Mouse (Mus musculus): Measurements from ENCODE around the gene Ccdc9.

GRCm38 (mm10) chr7:16250687-16251086 is 35.9 kb downstream of the Ccdc9 start:
- TF ChIP-seq CTCF (IDR thresholded peaks at IDR 0.05 in 2 of 3, conservative IDR thresholded peaks at IDR 0.05 in 1 of 3; ENCODE audit: control insufficient read depth in 1 of 3, insufficient read depth in 1 of 3, low read depth in 2 of 3, low read length in 3 of 3, poor library complexity in 1 of 3, severe bottlenecking in 1 of 3): no peak
- no peak for TF ChIP-seq POLR2A (IDR thresholded peaks at IDR 0.05; ENCODE audit: control insufficient read depth in 1 of 2, insufficient read depth in 1 of 2, low read depth in 1 of 2, low read length in 2 of 2, poor library complexity in 1 of 2)
- TF ChIP-seq USF1 (IDR thresholded peaks at IDR 0.05; ENCODE audit: low read depth, low read length): no peak
- TF ChIP-seq GABPA (IDR thresholded peaks at IDR 0.05; ENCODE audit: low read depth, low read length): no peak
- TF ChIP-seq ZC3H11A (IDR thresholded peaks at IDR 0.05; ENCODE audit: low read depth, low read length): no peak
- TF ChIP-seq MXI1 (IDR thresholded peaks at IDR 0.05; ENCODE audit: low read depth, low read length): no peak
- TF ChIP-seq MAZ (IDR thresholded peaks at IDR 0.05; ENCODE audit: low read depth, low read length): no peak
- no peak for TF ChIP-seq EP300 (IDR thresholded peaks at IDR 0.05; ENCODE audit: low read depth in 1 of 2, low read length in 2 of 2)
- TF ChIP-seq NELFE (IDR thresholded peaks at IDR 0.05; ENCODE audit: low read depth, low read length): no peak
- no peak for TF ChIP-seq CHD2 (IDR thresholded peaks at IDR 0.05; ENCODE audit: low read length)
- TF ChIP-seq ZMIZ1 (IDR thresholded peaks at IDR 0.05; ENCODE audit: low read depth, low read length): no peak
- no peak for TF ChIP-seq ELF1 (IDR thresholded peaks at IDR 0.05; ENCODE audit: low read depth, low read length)
